Mouse (Mus musculus): Measurements from ENCODE around the gene Gm14190. TPM values are rescaled to one million over a fixed set of nuclear protein-coding genes. Genes with fewer than 3 reads are reported as not detected.
"Not testable (repeated sequence)": the region's sequence is repeated elsewhere in the genome, so short reads cannot be mapped to it uniquely, and the experiment has no call there.

The Gm14190 gene
- not detected in 2 replicates for polyA plus RNA-seq (2015; fragmentation: Nextera tagmentation; extraction: Ambion mirVana)

GRCm38 (mm10) chr11:99690463-99690862 is at the start of gene Gm14190:
TSS of gene Gm14190 (minus strand) at chr11:99690740.
- H3K4me3 ChIP-seq = no peak within 1 kb of the TSS
- no peaks in the 10 kb centered on the region for H3K36me3 ChIP-seq
- no peaks in the 10 kb centered on the region for H3K27me3 ChIP-seq
- no peak within 1 kb of the TSS for H3K4me2 ChIP-seq (replicated peaks)
- no peak within 1 kb of the TSS for H3K9ac ChIP-seq (replicated peaks)
- no peaks in the 10 kb centered on the region for H3K4me1 ChIP-seq
- H3K27ac ChIP-seq (replicated peaks) = no peak within 1 kb of the TSS
- no peak for ATAC-seq (replicated peaks)
- no peaks in the 10 kb centered on the region for H3K9me3 ChIP-seq
- WGBS = 85% methylated on average over 1 of the region's 1 CpGs

- WGBS = 62% methylated on average over 2 of the region's 2 CpGs
- no peak within 1 kb of the TSS for H3K9ac ChIP-seq (replicated peaks)
- no peak for ATAC-seq (replicated peaks)
These were observed 43.6 kb upstream of the Gm14190 start, which contains the start of gene Gm14180 for GRCm38 (mm10) chr11:99734190-99734589. TSS of gene Gm14180 (minus strand) at chr11:99734290.

GRCm38 (mm10) chr11:99724061-99724460 is 33.5 kb upstream of the Gm14190 start:
- H3K27ac ChIP-seq (replicated peaks) = no peak overlapping the region
- H3K4me1 ChIP-seq = no peaks in the 10 kb centered on the region
- H3K4me3 ChIP-seq = no peak overlapping the region
- WGBS = 69% methylated on average over 2 of the region's 2 CpGs
- H3K27me3 ChIP-seq = no peaks in the 10 kb centered on the region
- H3K9ac ChIP-seq (replicated peaks) = no peak overlapping the region
- no peaks in the 10 kb centered on the region for H3K36me3 ChIP-seq
- no peak overlapping the region for H3K4me2 ChIP-seq (replicated peaks)
- no peaks in the 10 kb centered on the region for H3K9me3 ChIP-seq
- ATAC-seq (replicated peaks) = no peak

More at GRCm38 (mm10) chr11:99734190-99734589, 43.6 kb upstream of the Gm14190 start, which contains the start of gene Gm14180:
- H3K4me1 ChIP-seq = no peaks in the 10 kb centered on the region
- H3K4me3 ChIP-seq = no peak within 1 kb of the TSS
- H3K27me3 ChIP-seq = no peaks in the 10 kb centered on the region
- no peak within 1 kb of the TSS for H3K27ac ChIP-seq (replicated peaks)
- H3K4me2 ChIP-seq (replicated peaks) = no peak within 1 kb of the TSS
- H3K36me3 ChIP-seq = no peaks in the 10 kb centered on the region
- H3K9me3 ChIP-seq = no peaks in the 10 kb centered on the region

- Histone ChIP-seq H3K4me3 (no peak overlapping the region), H3K27me3 (no peaks in the 10 kb centered on the region), H3K4me2 (replicated peaks) (no peak overlapping the region), H3K4me1 (no peaks in the 10 kb centered on the region), H3K9me3 (0 out of 2 replicates have a peak, but pooled peaks cover 3% of the 10 kb centered on the region), H3K9ac (replicated peaks) (no peak overlapping the region), H3K36me3 (no peaks in the 10 kb centered on the region), H3K27ac (replicated peaks) (no peak overlapping the region)
- 94% methylated on average over 1 of the region's 1 CpGs for WGBS
- ATAC-seq (replicated peaks) = no peak
These were observed 28.2 kb upstream of the Gm14190 start for GRCm38 (mm10) chr11:99718759-99719158.

- not testable (repeated sequence) for H3K4me1 ChIP-seq; H3K4me3 ChIP-seq; H3K9ac ChIP-seq (replicated peaks); H3K9me3 ChIP-seq; H3K27me3 ChIP-seq; H3K36me3 ChIP-seq; H3K27ac ChIP-seq (replicated peaks); H3K4me2 ChIP-seq (replicated peaks); ATAC-seq (replicated peaks)
- 75% methylated on average over 1 of the region's 1 CpGs for WGBS
These were observed 5.3 kb downstream of the Gm14190 start for GRCm38 (mm10) chr11:99685235-99685634.

GRCm38 (mm10) chr11:99683481-99683880 is 7.1 kb downstream of the Gm14190 start:
- WGBS = 82% methylated on average over 2 of the region's 2 CpGs
- H3K9ac ChIP-seq (replicated peaks) = no peak overlapping the region

GRCm38 (mm10) chr11:99665860-99666259 is 24.7 kb downstream of the Gm14190 start, which contains the start of gene Krtap4-6:
TSS of gene Krtap4-6 (minus strand) at chr11:99665960.
- ATAC-seq (replicated peaks) = no peak
- Histone ChIP-seq H3K36me3 (no peaks in the 10 kb centered on the region), H3K4me1 (no peaks in the 10 kb centered on the region), H3K9ac (replicated peaks) (no peak within 1 kb of the TSS), H3K27ac (replicated peaks) (no peak within 1 kb of the TSS), H3K4me3 (no peak within 1 kb of the TSS), H3K27me3 (no peaks in the 10 kb centered on the region), H3K4me2 (replicated peaks) (no peak within 1 kb of the TSS), H3K9me3 (no peaks in the 10 kb centered on the region)

More at GRCm38 (mm10) chr11:99683481-99683880, 7.1 kb downstream of the Gm14190 start:
- H3K4me2 ChIP-seq (replicated peaks) = no peak overlapping the region
- ATAC-seq (replicated peaks) = no peak
- no peak overlapping the region for H3K27ac ChIP-seq (replicated peaks)
- no peak overlapping the region for H3K4me3 ChIP-seq
- no peaks in the 10 kb centered on the region for H3K9me3 ChIP-seq
- H3K4me1 ChIP-seq = no peaks in the 10 kb centered on the region
- H3K27me3 ChIP-seq = no peaks in the 10 kb centered on the region
- H3K36me3 ChIP-seq = no peaks in the 10 kb centered on the region

GRCm38 (mm10) chr11:99662802-99663201 is 27.7 kb downstream of the Gm14190 start:
- Histone ChIP-seq H3K9ac (replicated peaks) (no peak overlapping the region), H3K9me3 (no peaks in the 10 kb centered on the region), H3K4me1 (no peaks in the 10 kb centered on the region), H3K27ac (replicated peaks) (no peak overlapping the region), H3K27me3 (no peaks in the 10 kb centered on the region), H3K36me3 (no peaks in the 10 kb centered on the region), H3K4me3 (no peak overlapping the region), H3K4me2 (replicated peaks) (no peak overlapping the region)
- ATAC-seq (replicated peaks) = no peak
- WGBS = 87% methylated on average over 10 of the region's 10 CpGs

- Histone ChIP-seq H3K4me2 (replicated peaks) (no peak overlapping the region), H3K4me3 (no peak overlapping the region), H3K4me1 (no peaks in the 10 kb centered on the region), H3K27ac (replicated peaks) (no peak overlapping the region), H3K36me3 (no peaks in the 10 kb centered on the region), H3K9ac (replicated peaks) (no peak overlapping the region), H3K27me3 (no peaks in the 10 kb centered on the region), H3K9me3 (no peaks in the 10 kb centered on the region)
- 92% methylated on average over 4 of the region's 4 CpGs for WGBS
- no peak for ATAC-seq (replicated peaks)
These were observed 31.3 kb downstream of the Gm14190 start for GRCm38 (mm10) chr11:99659256-99659655.

GRCm38 (mm10) chr11:99658467-99659010 is 32.0 kb downstream of the Gm14190 start, which contains the start of gene Gm11563:
TSS of gene Gm11563 (minus strand) at chr11:99658960.
- 67% methylated on average over 10 of the region's 10 CpGs for WGBS
- H3K4me1 ChIP-seq; H3K27ac ChIP-seq (replicated peaks); H3K36me3 ChIP-seq; H3K4me2 ChIP-seq (replicated peaks); H3K4me3 ChIP-seq; ATAC-seq (replicated peaks); H3K27me3 ChIP-seq; H3K9me3 ChIP-seq; H3K9ac ChIP-seq (replicated peaks): not testable (repeated sequence)

- Histone ChIP-seq H3K9me3 (no peaks in the 10 kb centered on the region), H3K36me3 (no peaks in the 10 kb centered on the region), H3K4me3 (no peak overlapping the region), H3K9ac (replicated peaks) (no peak overlapping the region), H3K4me2 (replicated peaks) (no peak overlapping the region), H3K27ac (replicated peaks) (no peak overlapping the region), H3K27me3 (no peaks in the 10 kb centered on the region), H3K4me1 (no peaks in the 10 kb centered on the region)
- 49% methylated on average over 5 of the region's 5 CpGs for WGBS
- no peak for ATAC-seq (replicated peaks)
These were observed 33.5 kb downstream of the Gm14190 start for GRCm38 (mm10) chr11:99657051-99657450.

- no peaks in the 10 kb centered on the region for H3K36me3 ChIP-seq
- H3K4me2 ChIP-seq (replicated peaks) = no peak within 1 kb of the TSS
- no peak within 1 kb of the TSS for H3K27ac ChIP-seq (replicated peaks)
- H3K9ac ChIP-seq (replicated peaks) = no peak within 1 kb of the TSS
- no peak for ATAC-seq (replicated peaks)
- WGBS = 87% methylated on average over 2 of the region's 2 CpGs
- no peaks in the 10 kb centered on the region for H3K9me3 ChIP-seq
- H3K27me3 ChIP-seq = no peaks in the 10 kb centered on the region
- no peaks in the 10 kb centered on the region for H3K4me1 ChIP-seq
- H3K4me3 ChIP-seq = no peak within 1 kb of the TSS
These were observed 40.4 kb downstream of the Gm14190 start, which contains the start of gene Gm11555 for GRCm38 (mm10) chr11:99650136-99650535. TSS of gene Gm11555 (minus strand) at chr11:99650236.

- Histone ChIP-seq H3K4me1 (no peaks in the 10 kb centered on the region), H3K27me3 (no peaks in the 10 kb centered on the region), H3K9me3 (no peaks in the 10 kb centered on the region), H3K4me2 (replicated peaks) (no peak overlapping the region), H3K27ac (replicated peaks) (no peak overlapping the region), H3K4me3 (no peak overlapping the region), H3K9ac (replicated peaks) (no peak overlapping the region), H3K36me3 (no peaks in the 10 kb centered on the region)
- 84% methylated on average over 15 of the region's 15 CpGs for WGBS
- no peak for ATAC-seq (replicated peaks)
These were observed 44.1 kb downstream of the Gm14190 start for GRCm38 (mm10) chr11:99646444-99646843.

Data from forebrain, embryonic 15.5 days (tissue).